Mouse (Mus musculus): ENCODE data around the gene Prdx5. TPM values are rescaled to one million over a fixed set of nuclear protein-coding genes. Genes with fewer than 3 reads are reported as not detected.

Prdx5 gene
- total and polyA plus RNA-seq, 3 experiments, result 130 to 246 TPM; not detected in 1

DNA sequence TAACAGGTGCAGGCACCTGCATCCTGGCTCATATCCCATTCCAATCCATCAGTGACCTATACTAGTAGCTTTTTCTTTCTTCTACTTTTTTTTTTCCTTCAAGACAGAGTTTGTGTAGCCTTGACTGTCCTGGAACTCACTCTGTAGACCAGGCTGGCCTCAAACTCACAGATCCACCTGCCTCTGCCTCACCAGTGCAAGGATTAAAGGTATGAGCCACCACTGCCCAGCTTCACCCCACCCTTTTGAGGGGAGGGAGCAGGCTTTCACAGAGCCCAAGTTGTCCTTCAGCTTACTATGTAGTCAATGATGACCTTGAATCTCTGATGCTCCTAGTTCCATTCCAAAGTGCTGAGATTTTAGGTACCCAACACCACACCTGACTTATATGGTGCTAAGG lies 9.5 kb upstream of the Prdx5 start:
- H3K27me3 ChIP-seq (ENCODE audit: control insufficient read depth in 1 of 2, insufficient read depth in 2 of 2, low read length in 2 of 2), result no peaks in the 10 kb centered on the region
- H3K27ac ChIP-seq (ENCODE audit: control insufficient read depth, low read depth, low read length), result no peak overlapping the region
- H3K9me3 ChIP-seq (replicated peaks; ENCODE audit: insufficient read depth, low read length), result no peaks in the 10 kb centered on the region
- H3K79me2 ChIP-seq (ENCODE audit: control insufficient read depth, insufficient read depth, low read length, poor library complexity), result peaks cover 15% of the 10 kb centered on the region
- peaks cover 0 to 5% of the 10 kb centered on the region in 2 experiments; a peak in 2 of 4 replicates for H3K36me3 ChIP-seq (ENCODE audit: control insufficient read depth in 1 of 2, insufficient read depth in 2 of 2, low read length in 2 of 2)
- H3K9ac ChIP-seq (ENCODE audit: control insufficient read depth, low read depth, low read length, poor library complexity, severe bottlenecking), result no peak overlapping the region
- TF ChIP-seq ZC3H11A (IDR thresholded peaks at IDR 0.05; ENCODE audit: low read depth, low read length), result no peak
- TF ChIP-seq TCF12 (IDR thresholded peaks at IDR 0.05; ENCODE audit: low read depth, low read length), result no peak
- TF ChIP-seq JUND (IDR thresholded peaks at IDR 0.05; ENCODE audit: low read depth, low read length), result no peak
- no peak for TF ChIP-seq MXI1 (IDR thresholded peaks at IDR 0.05; ENCODE audit: low read depth, low read length)
- TF ChIP-seq HCFC1 (IDR thresholded peaks at IDR 0.05; ENCODE audit: low read depth, low read length), result no peak
- TF ChIP-seq POLR2AphosphoS5 (IDR thresholded peaks at IDR 0.05; ENCODE audit: borderline replicate concordance, low read depth, low read length), result no peak
- no peak for TF ChIP-seq SIN3A (IDR thresholded peaks at IDR 0.05; ENCODE audit: low read length)
- no peak for TF ChIP-seq ETS1 (IDR thresholded peaks at IDR 0.05; ENCODE audit: low read depth, low read length)
- no peak for TF ChIP-seq MAX (IDR thresholded peaks at IDR 0.05; ENCODE audit: low read length)
- TF ChIP-seq SMC3 (IDR thresholded peaks at IDR 0.05; ENCODE audit: low read depth, low read length), result no peak
- H3K4me3 ChIP-seq (ENCODE audit: control insufficient read depth in 1 of 2, insufficient read depth in 1 of 2, low read depth in 2 of 2, low read length in 2 of 2), result no peak overlapping the region
- H3K4me1 ChIP-seq (ENCODE audit: control insufficient read depth in 1 of 2, insufficient read depth in 2 of 2, low read length in 2 of 2), result peaks cover 0 to 10% of the 10 kb centered on the region in 2 experiments; a peak in 2 of 4 replicates
- no peak for DNase-seq (ENCODE audit: low read depth, low spot score)

DNA sequence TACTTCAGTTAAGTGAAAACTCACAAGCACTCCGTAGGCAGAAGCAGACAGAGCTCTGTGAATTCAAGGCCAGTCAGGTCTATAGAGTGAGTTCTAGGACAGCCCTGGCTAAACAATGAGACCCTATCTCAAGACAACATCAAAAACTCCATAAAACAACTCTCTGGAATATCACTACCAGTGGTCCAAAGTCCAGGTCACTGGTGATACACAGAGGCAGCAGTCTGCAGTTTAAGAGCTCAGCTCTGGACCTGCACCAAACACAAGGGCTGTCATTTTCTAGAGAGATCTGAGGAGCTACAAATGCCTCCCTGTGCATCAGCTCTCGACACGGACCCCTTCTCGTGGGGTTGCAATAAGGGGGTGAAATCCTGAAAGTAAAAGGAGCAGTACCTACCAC lies 8.4 kb upstream of the Prdx5 start:
- no peak for TF ChIP-seq TBP (IDR thresholded peaks at IDR 0.05; ENCODE audit: low read depth, low read length)
- no peak for TF ChIP-seq ZNF384 (IDR thresholded peaks at IDR 0.05; ENCODE audit: low read depth, low read length)
- TF ChIP-seq MYC (IDR thresholded peaks at IDR 0.05; ENCODE audit: low read depth, low read length), result no peak
- TF ChIP-seq MAZ (IDR thresholded peaks at IDR 0.05; ENCODE audit: low read depth, low read length), result no peak
- TF ChIP-seq HCFC1 (IDR thresholded peaks at IDR 0.05; ENCODE audit: low read depth, low read length), result no peak
- TF ChIP-seq MEF2A (IDR thresholded peaks at IDR 0.05; ENCODE audit: extremely low read depth, insufficient replicate concordance, low read depth, low read length, poor library complexity, severe bottlenecking), result no peak
- TF ChIP-seq GATA1 (IDR thresholded peaks at IDR 0.05; ENCODE audit: low read depth, low read length), result no peak
- TF ChIP-seq SIN3A (IDR thresholded peaks at IDR 0.05; ENCODE audit: low read length), result no peak
- TF ChIP-seq ETS1 (IDR thresholded peaks at IDR 0.05; ENCODE audit: low read depth, low read length), result no peak
- TF ChIP-seq ZKSCAN1 (IDR thresholded peaks at IDR 0.05; ENCODE audit: low read depth, low read length), result no peak
- TF ChIP-seq NELFE (IDR thresholded peaks at IDR 0.05; ENCODE audit: low read depth, low read length), result no peak
- TF ChIP-seq MAFK (IDR thresholded peaks at IDR 0.05; ENCODE audit: borderline replicate concordance, low read depth, low read length), result no peak
- no peak for TF ChIP-seq CHD1 (IDR thresholded peaks at IDR 0.05; ENCODE audit: low read depth, low read length)
- no peak for TF ChIP-seq POLR2AphosphoS2 (IDR thresholded peaks at IDR 0.05; ENCODE audit: low read length)
- TF ChIP-seq ZC3H11A (IDR thresholded peaks at IDR 0.05; ENCODE audit: low read depth, low read length), result no peak
- Histone ChIP-seq H3K9ac (ENCODE audit: control insufficient read depth, low read depth, low read length, poor library complexity, severe bottlenecking) (no peak overlapping the region), H3K27ac (ENCODE audit: control insufficient read depth, low read depth, low read length) (no peak overlapping the region), H3K4me1 (ENCODE audit: control insufficient read depth in 1 of 2, insufficient read depth in 2 of 2, low read length in 2 of 2) (peaks cover 0 to 10% of the 10 kb centered on the region in 2 experiments; a peak in 2 of 4 replicates), H3K4me3 (ENCODE audit: control insufficient read depth in 1 of 2, insufficient read depth in 1 of 2, low read depth in 2 of 2, low read length in 2 of 2) (no peak overlapping the region), H3K9me3 (replicated peaks; ENCODE audit: insufficient read depth, low read length) (no peaks in the 10 kb centered on the region), H3K27me3 (ENCODE audit: control insufficient read depth in 1 of 2, insufficient read depth in 2 of 2, low read length in 2 of 2) (no peaks in the 10 kb centered on the region), H3K36me3 (ENCODE audit: control insufficient read depth in 1 of 2, insufficient read depth in 2 of 2, low read length in 2 of 2) (peaks cover 0 to 5% of the 10 kb centered on the region in 2 experiments; a peak in 2 of 4 replicates), H3K79me2 (ENCODE audit: control insufficient read depth, insufficient read depth, low read length, poor library complexity) (peaks cover 15% of the 10 kb centered on the region)
- no peak for DNase-seq (ENCODE audit: low read depth, low spot score)
